Mouse (Mus musculus) neural tube, embryonic 14.5 days (tissue): ENCODE data around the gene Rragd. TPM values are rescaled to one million over a fixed set of nuclear protein-coding genes. Genes with fewer than 3 reads are reported as not detected.

Experiments
- ATAC-seq: fragments of 200-750 bp; cut with Nextera tagmentation; 2 replicates; pipeline ENCODE4 v1.8.0; 2017; ENCODE audit warnings: low read depth, mild to moderate bottlenecking, moderate TSS enrichment, moderate library complexity
- H3K27ac ChIP-seq: fragments of 300-500 bp; sonication (generic); 2 replicates; pipeline ENCODE4 v1.5.1; 2014; ENCODE audit warnings: low read depth, mild to moderate bottlenecking, control low read depth, low read length, moderate library complexity, mixed read lengths
- H3K27me3 ChIP-seq: fragments of 300-500 bp; sonication (generic); 2 replicates; pipeline ENCODE4 v1.6.1; 2014; ENCODE audit warnings: low read length; ENCODE audit not compliant: control insufficient read depth, insufficient read depth
- H3K36me3 ChIP-seq: fragments of 300-500 bp; sonication (generic); 2 replicates; pipeline ENCODE4 v1.6.1; 2014; ENCODE audit warnings: low read length, mixed read lengths; ENCODE audit not compliant: control insufficient read depth, insufficient read depth
- H3K4me1 ChIP-seq: fragments of 300-500 bp; sonication (generic); 2 replicates; pipeline ENCODE4 v1.6.1; 2014; ENCODE audit warnings: low read length; ENCODE audit not compliant: control insufficient read depth, insufficient read depth
- H3K4me2 ChIP-seq: fragments of 300-500 bp; sonication (generic); 2 replicates; pipeline ENCODE4 v1.6.1; 2014; ENCODE audit warnings: mild to moderate bottlenecking, low read depth, low read length, control low read depth
- H3K4me3 ChIP-seq: fragments of 300-500 bp; sonication (generic); 2 replicates; pipeline ENCODE4 v1.5.1; 2014; ENCODE audit warnings: low read depth, low read length, control low read depth, mixed read lengths
- H3K9ac ChIP-seq: fragments of 300-500 bp; sonication (generic); replicated peaks from 2 replicates; pipeline ENCODE4 v1.6.1; 2014; ENCODE audit warnings: low read depth, mild to moderate bottlenecking, control low read depth, low read length, mixed read lengths
- H3K9me3 ChIP-seq: fragments of 300-500 bp; sonication (generic); 2 replicates; pipeline ENCODE4 v1.6.1; 2016; ENCODE audit warnings: low read length; ENCODE audit not compliant: control insufficient read depth
- WGBS: fragments of 180-500 bp; shearing (Covaris S2); extraction: QIAGEN DNeasy Blood & Tissue Kit; methylation state at CpG from one replicate; pipeline ENCODE4 v1.1.7; 2014; 5-methylcytosine and 5-hydroxymethylcytosine counted together
- polyA plus RNA-seq: library from polyadenylated mRNA; unstranded; fragments of >200 nt; fragmentation: Nextera tagmentation; extraction: Ambion mirVana; gene quantifications from 2 replicates; pipeline ENCODE4 v1.2.1, GENCODE M21; 2014

The Rragd gene
- polyA plus RNA-seq, 1 experiment from 2014 or later: 58.7 TPM

DNA sequence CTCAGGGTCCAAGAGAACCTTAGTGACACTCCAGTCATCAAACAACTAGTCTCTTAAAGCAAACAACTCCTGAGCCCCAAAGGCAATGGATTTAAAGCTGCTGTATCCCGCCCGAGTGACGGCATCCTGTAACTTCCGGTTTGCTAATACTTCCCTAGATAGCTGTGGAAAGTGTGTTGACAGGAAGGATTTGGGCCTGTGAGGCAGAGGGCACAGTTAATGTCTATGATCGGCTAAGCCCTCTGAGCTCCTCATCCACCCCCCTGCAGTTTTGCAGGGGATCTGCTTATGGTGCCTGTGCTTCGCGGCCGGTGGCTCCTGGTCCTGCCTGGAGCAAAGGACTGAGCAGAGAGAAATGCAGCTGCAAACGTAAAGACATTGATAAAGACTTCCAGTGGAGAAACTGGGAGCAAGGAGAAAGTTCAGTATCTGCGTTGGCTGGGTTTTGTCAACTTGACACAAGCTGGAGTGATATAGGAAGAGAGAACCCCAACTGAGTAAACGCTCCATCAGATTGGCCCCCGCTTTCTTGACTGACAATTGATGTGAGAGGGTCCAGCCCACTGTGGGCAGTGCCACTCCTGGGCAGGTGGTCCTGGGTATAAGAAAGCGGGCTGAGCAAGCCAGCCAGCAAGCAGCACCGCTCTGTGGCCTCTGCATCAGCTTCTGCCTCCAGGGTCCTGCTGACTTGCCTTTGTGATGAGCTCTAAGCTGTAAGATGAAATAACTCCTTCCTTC lies 83.6 kb downstream of the Rragd start:
- H3K4me2 ChIP-seq: no peak overlapping the region
- H3K36me3 ChIP-seq: no peaks in the 10 kb centered on the region
- H3K27me3 ChIP-seq: no peaks in the 10 kb centered on the region
- no peaks in the 10 kb centered on the region for H3K9me3 ChIP-seq
- H3K9ac ChIP-seq: no peak overlapping the region
- 75% methylated on average over 14 of the region's 14 CpGs for WGBS
- H3K4me3 ChIP-seq: no peak overlapping the region
- no peak overlapping the region for H3K27ac ChIP-seq
- no peak for ATAC-seq
- H3K4me1 ChIP-seq: no peaks in the 10 kb centered on the region

DNA sequence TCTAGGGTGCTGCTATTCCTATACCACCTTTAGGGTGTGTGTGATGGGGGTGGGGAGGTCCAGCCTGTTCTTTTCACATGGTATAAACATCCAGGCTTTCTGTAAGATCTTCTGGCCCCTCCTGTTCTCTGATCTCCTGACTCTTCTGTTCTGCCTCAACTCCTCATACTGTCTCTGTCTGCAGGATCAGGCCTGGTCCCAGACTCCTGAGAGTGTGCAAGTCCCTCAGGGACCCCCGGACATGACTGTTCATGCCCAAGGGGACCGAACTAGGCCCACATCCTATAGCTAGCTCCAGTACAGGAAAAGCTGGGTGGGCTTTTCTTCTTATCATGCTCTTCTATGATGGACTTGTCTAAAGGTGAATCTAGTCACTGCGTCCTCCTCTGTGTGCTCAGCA lies 84.5 kb downstream of the Rragd start:
- no peak overlapping the region for H3K4me2 ChIP-seq
- no peaks in the 10 kb centered on the region for H3K36me3 ChIP-seq
- no peaks in the 10 kb centered on the region for H3K9me3 ChIP-seq
- WGBS: 90% methylated on average over 3 of the region's 3 CpGs
- ATAC-seq: no peak
- H3K27me3 ChIP-seq: no peaks in the 10 kb centered on the region
- no peak overlapping the region for H3K27ac ChIP-seq
- no peak overlapping the region for H3K4me3 ChIP-seq
- no peak overlapping the region for H3K9ac ChIP-seq
- no peaks in the 10 kb centered on the region for H3K4me1 ChIP-seq

DNA sequence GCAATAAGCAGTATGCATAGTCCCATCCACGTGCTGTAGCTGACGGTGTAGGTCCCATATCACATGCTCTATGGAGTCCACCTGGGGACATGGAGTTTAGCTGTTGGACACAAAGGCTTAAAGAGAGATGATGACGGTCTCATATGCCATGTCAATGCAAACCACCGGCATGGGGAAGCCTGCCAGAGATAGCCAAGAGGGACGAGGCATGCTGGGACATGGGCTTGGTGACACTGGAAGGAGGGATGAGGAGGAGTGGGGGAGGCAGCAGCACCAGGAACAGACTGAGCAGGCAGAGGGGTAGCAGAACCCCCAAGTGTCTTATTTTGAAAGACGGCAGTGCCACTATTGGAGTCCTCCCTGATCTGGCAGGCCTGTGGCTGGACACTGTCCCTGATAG lies 85.0 kb downstream of the Rragd start:
- Histone ChIP-seq H3K27me3 (no peaks in the 10 kb centered on the region), H3K9me3 (no peaks in the 10 kb centered on the region), H3K4me3 (no peak overlapping the region), H3K4me2 (no peak overlapping the region), H3K27ac (no peak overlapping the region), H3K9ac (no peak overlapping the region), H3K36me3 (no peaks in the 10 kb centered on the region), H3K4me1 (no peaks in the 10 kb centered on the region)
- 94% methylated on average over 6 of the region's 6 CpGs for WGBS
- ATAC-seq: no peak

DNA sequence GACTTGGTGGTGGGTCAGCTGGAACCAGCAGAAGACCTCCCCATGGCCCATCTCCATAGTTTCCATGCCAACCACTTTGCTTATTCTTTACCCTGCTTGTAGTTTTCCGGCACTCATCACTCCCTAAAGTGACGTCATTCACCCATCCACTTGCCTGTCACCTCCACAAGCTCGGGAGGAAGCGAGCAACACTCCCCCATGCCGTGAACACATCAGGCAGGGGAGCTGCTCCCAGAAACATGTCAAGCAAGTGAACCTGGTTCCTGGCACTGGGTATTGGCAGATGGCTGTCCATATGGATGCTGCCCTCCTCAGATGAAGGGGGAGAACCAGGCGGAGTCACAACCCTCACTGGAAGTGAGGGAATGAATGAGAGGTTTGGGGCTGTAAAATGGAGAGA lies 86.1 kb downstream of the Rragd start:
- no peaks in the 10 kb centered on the region for H3K27me3 ChIP-seq
- no peak overlapping the region for H3K27ac ChIP-seq
- ATAC-seq: no peak
- 65% methylated on average over 6 of the region's 6 CpGs for WGBS
- no peaks in the 10 kb centered on the region for H3K36me3 ChIP-seq
- no peaks in the 10 kb centered on the region for H3K4me1 ChIP-seq
- H3K4me3 ChIP-seq: no peak overlapping the region
- H3K4me2 ChIP-seq: no peak overlapping the region
- no peak overlapping the region for H3K9ac ChIP-seq
- no peaks in the 10 kb centered on the region for H3K9me3 ChIP-seq

DNA sequence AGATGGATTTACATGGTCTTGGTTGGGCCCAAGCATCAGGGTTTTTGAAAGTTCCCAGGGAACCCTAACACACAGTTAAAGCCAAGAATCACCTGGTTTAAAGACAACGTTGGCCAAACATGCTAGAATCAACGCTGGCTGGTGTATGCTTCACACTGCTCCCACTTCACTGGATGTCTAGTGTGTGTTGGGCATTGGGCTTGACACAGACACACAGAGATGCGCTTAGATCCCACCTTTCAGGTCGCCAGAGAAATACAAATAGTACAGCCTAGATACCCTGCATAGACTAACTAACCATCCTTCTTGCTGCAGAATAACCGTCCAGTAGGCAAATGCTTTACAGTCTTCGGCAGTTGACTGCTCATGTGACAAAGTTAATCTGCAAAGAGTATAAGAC lies 87.5 kb downstream of the Rragd start:
- WGBS: 91% methylated on average over 6 of the region's 6 CpGs
- ATAC-seq: no peak
- no peaks in the 10 kb centered on the region for H3K27me3 ChIP-seq

DNA sequence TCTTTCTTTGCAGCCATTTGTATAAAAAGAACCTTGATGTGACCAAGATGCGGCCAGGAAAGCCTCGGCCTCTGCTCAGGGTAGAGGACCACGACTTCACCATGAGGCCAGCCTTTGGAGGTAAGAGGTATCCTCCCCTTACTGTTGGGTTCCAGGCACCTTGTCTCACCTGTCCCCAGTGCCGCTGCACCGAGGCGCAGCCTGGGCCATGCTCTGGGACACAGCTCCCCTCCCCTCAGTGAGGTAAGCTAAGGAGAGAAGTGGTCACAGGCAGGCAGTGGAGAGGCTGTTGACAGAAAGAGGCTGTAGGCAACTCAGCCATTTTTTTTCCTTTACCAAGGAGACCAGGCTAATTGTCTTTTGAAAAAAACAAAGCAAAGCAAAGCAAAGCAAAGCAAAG lies 88.5 kb downstream of the Rragd start:
- Histone ChIP-seq H3K9ac (no peak overlapping the region), H3K9me3 (no peaks in the 10 kb centered on the region), H3K4me1 (no peaks in the 10 kb centered on the region), H3K36me3 (no peaks in the 10 kb centered on the region), H3K27ac (no peak overlapping the region), H3K27me3 (no peaks in the 10 kb centered on the region), H3K4me2 (no peak overlapping the region), H3K4me3 (no peak overlapping the region)
- ATAC-seq: no peak
- WGBS: 92% methylated on average over 6 of the region's 6 CpGs

More for the DNA sequence above, 87.5 kb downstream of the Rragd start:
- H3K9ac ChIP-seq: no peak overlapping the region
- no peak overlapping the region for H3K27ac ChIP-seq
- H3K36me3 ChIP-seq: no peaks in the 10 kb centered on the region
- H3K9me3 ChIP-seq: no peaks in the 10 kb centered on the region
- no peak overlapping the region for H3K4me3 ChIP-seq
- H3K4me1 ChIP-seq: no peaks in the 10 kb centered on the region
- no peak overlapping the region for H3K4me2 ChIP-seq

Other genes with a start within 250 kb of the Rragd start
- 131 and 132 TPM in 2 replicates for gene Lyrm2, start 182.8 kb upstream of the Rragd start, polyA plus RNA-seq
- gene Ankrd6, start 32.2 kb upstream of the Rragd start, polyA plus RNA-seq: 20.8 and 22.6 TPM in 2 replicates
- gene Ube2j1, start 48.4 kb downstream of the Rragd start, polyA plus RNA-seq: 78.9 and 81.9 TPM in 2 replicates
- gene Gabrr2, start 80.0 kb downstream of the Rragd start, polyA plus RNA-seq: 0.25 and 0.50 TPM in 2 replicates
- gene Gabrr1, start 149.5 kb downstream of the Rragd start, polyA plus RNA-seq: 0.17 TPM in 1 of 2 replicates, not detected in the other
- 2.2 and 2.5 TPM in 2 replicates for gene Pm20d2, start 206.7 kb downstream of the Rragd start, polyA plus RNA-seq
- gene Srsf12, start 226.0 kb downstream of the Rragd start, polyA plus RNA-seq: 73.3 and 85.8 TPM in 2 replicates